8 mouse cellular contexts compared by ENCODE assay signal in genomic region chr11:62601732-62602618, GRCm38 (mm10). TPM values are rescaled to one million over a fixed set of nuclear protein-coding genes. Genes with fewer than 3 reads are reported as not detected.
DNase-seq lines count a peak whose midpoint lies in the region; ATAC-seq lines count a peak whose summit lies in the region.

No protein-coding gene starts in this region.

- H3K9ac ChIP-seq in heart, embryonic 13.5 days = peak overlapping the region; percentile 97
- peak overlapping the region; percentile 39 for H3K9ac ChIP-seq in forebrain, embryonic 15.5 days (replicated peaks)

- peaks cover 36% of the 10 kb centered on the region for H3K36me3 ChIP-seq in heart, embryonic 13.5 days
- H3K36me3 ChIP-seq in forebrain, embryonic 15.5 days = peaks cover 29% of the 10 kb centered on the region
- H3K36me3 ChIP-seq in macrophage (ENCODE audit: inconsistent target) = peaks cover 57% of the 10 kb centered on the region

- no peaks in the 10 kb centered on the region for H3K27me3 ChIP-seq in heart, embryonic 13.5 days (replicated peaks)
- no peaks in the 10 kb centered on the region for H3K27me3 ChIP-seq in forebrain, embryonic 15.5 days

- H3K27ac ChIP-seq in heart, embryonic 13.5 days (replicated peaks) = peak overlapping the region; percentile 92
- H3K27ac ChIP-seq in forebrain, embryonic 15.5 days (replicated peaks) = peak overlapping the region; percentile 92
- H3K27ac ChIP-seq in macrophage = peak overlapping the region; percentile 93

- H3K79me2 ChIP-seq in macrophage (ENCODE audit: inconsistent target) = peaks cover 27% of the 10 kb centered on the region

- H3K4me1 ChIP-seq in heart, embryonic 13.5 days = peaks cover 46% of the 10 kb centered on the region
- H3K4me1 ChIP-seq in forebrain, embryonic 15.5 days = peaks cover 38% of the 10 kb centered on the region

- DNase-seq in heart, postnatal 36 days = no peak
- DNase-seq in ES-CJ7 (ENCODE audit: low read depth, low spot score) = peak; percentile 44
- no peak for DNase-seq in urinary bladder, postnatal 36 days (ENCODE audit: low spot score in 2 of 2)
- no peak for DNase-seq in frontal cortex, postnatal 36 days (ENCODE audit: low spot score in 2 of 2)
- no peak for DNase-seq in left cerebral cortex, postnatal 4 days

- intact Hi-C loops in heart, postnatal 36 days (cut with DNase I) = loop anchor here (2.0 kb wide), 1 partner anchor 51 kb away; the partner anchor contains the start of gene Ubb
- intact Hi-C loops in left cerebral cortex, postnatal 4 days (cut with DNase I) = no loop called here

- ATAC-seq in heart, embryonic 13.5 days (ENCODE audit: extremely low read depth, insufficient number of reproducible peaks, low FRiP score, low TSS enrichment) = no peak
- ATAC-seq in forebrain, embryonic 15.5 days (replicated peaks) = no peak; the same call in 1 of the 2 replicates

- no peaks in the 10 kb centered on the region for H3K9me3 ChIP-seq in heart, embryonic 13.5 days
- H3K9me3 ChIP-seq in forebrain, embryonic 15.5 days = no peaks in the 10 kb centered on the region

- H3K4me2 ChIP-seq in heart, embryonic 13.5 days = peak overlapping the region; percentile 77
- H3K4me2 ChIP-seq in forebrain, embryonic 15.5 days (replicated peaks) = peak overlapping the region; percentile 42

- WGBS in heart, embryonic 13.5 days = 15% methylated on average over 17 of the region's 17 CpGs
- WGBS in forebrain, embryonic 15.5 days = 12% methylated on average over 17 of the region's 17 CpGs
- 24% methylated on average over 17 of the region's 17 CpGs for WGBS in macrophage (ENCODE audit: missing documents)

- H3K4me3 ChIP-seq in heart, embryonic 13.5 days = peak overlapping the region; percentile 78
- peak overlapping the region; percentile 72 for H3K4me3 ChIP-seq in forebrain, embryonic 15.5 days
- H3K4me3 ChIP-seq in macrophage (ENCODE audit: inconsistent target) = peak overlapping the region; percentile 82

RNA-seq across cellular contexts. Expression of gene Trpv2, which starts 27.7 kb away (rescaled TPM):
- polyA plus RNA-seq in heart, embryonic 13.5 days (2015; fragmentation: Nextera tagmentation; extraction: Ambion mirVana) = 3.4 and 4.7 TPM in 2 replicates
- 1 to 10 TPM; 2.8 to 2.9 TPM for total RNA-seq in heart, postnatal 36 days (2021)
- 17.1 and 19.8 TPM in 2 replicates for polyA plus RNA-seq in forebrain, embryonic 15.5 days (2015; fragmentation: Nextera tagmentation; extraction: Ambion mirVana)
- 100 to 1,000 TPM in 5 of 26 experiments, 10 to 100 TPM in 21; 19.2 to 109 (median 72.3) TPM for total RNA-seq in macrophage (2018; cell fraction: chromatin; rRNA removed)
- 100 to 1,000 TPM in 23 of 26 experiments, 10 to 100 TPM in 3; 89.6 to 139 (median 116) TPM for total RNA-seq in macrophage (2018; cell fraction: cytosol; rRNA removed)
- total RNA-seq in macrophage (2018; cell fraction: nucleus; rRNA removed) = 100 to 1,000 TPM in 18 of 26 experiments, 10 to 100 TPM in 8; 71.0 to 151 (median 118) TPM
- polyA plus RNA-seq in macrophage (2018) = 71.4 to 114 TPM (median 91.5 TPM) in 3 replicates
- 10 to 100 TPM; 36.9 to 40.4 TPM for total RNA-seq in left cerebral cortex, postnatal 4 days (2021)

RNA-seq across cellular contexts. Expression of gene Lrrc75a, which starts 46.3 kb away (rescaled TPM):
- polyA plus RNA-seq in heart, embryonic 13.5 days (2015; fragmentation: Nextera tagmentation; extraction: Ambion mirVana) = 14.3 and 17.0 TPM in 2 replicates
- 1 to 10 TPM; 4.4 to 7.1 TPM for total RNA-seq in heart, postnatal 36 days (2021)
- 11.1 and 11.3 TPM in 2 replicates for polyA plus RNA-seq in forebrain, embryonic 15.5 days (2015; fragmentation: Nextera tagmentation; extraction: Ambion mirVana)
- 10 to 100 TPM in 7 of 26 experiments, 1 to 10 TPM in 19; 1.4 to 21.9 (median 5.3) TPM for total RNA-seq in macrophage (2018; cell fraction: chromatin; rRNA removed)
- 10 to 100 TPM in 13 of 26 experiments, 1 to 10 TPM in 13; 5.5 to 29.0 (median 10.0) TPM for total RNA-seq in macrophage (2018; cell fraction: cytosol; rRNA removed)
- total RNA-seq in macrophage (2018; cell fraction: nucleus; rRNA removed) = 10 to 100 TPM in 10 of 26 experiments, 1 to 10 TPM in 16; 2.9 to 29.7 (median 7.5) TPM
- 4.7 to 7.3 TPM (median 5.6 TPM) in 3 replicates for polyA plus RNA-seq in macrophage (2018)
- total RNA-seq in left cerebral cortex, postnatal 4 days (2021) = 10 to 100 TPM; 14.4 to 16.7 TPM

RNA-seq across cellular contexts. Expression of gene Mmgt2, which starts 46.5 kb away (rescaled TPM):
- polyA plus RNA-seq in heart, embryonic 13.5 days (2015; fragmentation: Nextera tagmentation; extraction: Ambion mirVana) = 42.8 and 53.9 TPM in 2 replicates
- 1 to 10 TPM; 5.4 to 9.9 TPM for total RNA-seq in heart, postnatal 36 days (2021)
- polyA plus RNA-seq in forebrain, embryonic 15.5 days (2015; fragmentation: Nextera tagmentation; extraction: Ambion mirVana) = 26.2 and 30.7 TPM in 2 replicates
- total RNA-seq in macrophage (2018; cell fraction: chromatin; rRNA removed) = 10 to 100 TPM in 10 of 26 experiments, 1 to 10 TPM in 16; 1.0 to 19.0 (median 7.6) TPM
- total RNA-seq in macrophage (2018; cell fraction: cytosol; rRNA removed) = 10 to 100 TPM; 15.0 to 36.0 (median 26.6) TPM
- 10 to 100 TPM in 20 of 26 experiments, 1 to 10 TPM in 6; 4.4 to 34.3 (median 15.5) TPM for total RNA-seq in macrophage (2018; cell fraction: nucleus; rRNA removed)
- polyA plus RNA-seq in macrophage (2018) = 25.0 to 33.0 TPM (median 31.4 TPM) in 3 replicates
- total RNA-seq in left cerebral cortex, postnatal 4 days (2021) = 10 to 100 TPM; 18.1 to 19.6 TPM

RNA-seq across cellular contexts. Expression of gene Ubb, which starts 51.0 kb away (rescaled TPM):
- polyA plus RNA-seq in heart, embryonic 13.5 days (2015; fragmentation: Nextera tagmentation; extraction: Ambion mirVana) = 2,701 and 2,883 TPM in 2 replicates
- total RNA-seq in heart, postnatal 36 days (2021) = 100 to 1,000 TPM; 708 to 720 TPM
- polyA plus RNA-seq in forebrain, embryonic 15.5 days (2015; fragmentation: Nextera tagmentation; extraction: Ambion mirVana) = 4,659 and 4,677 TPM in 2 replicates
- total RNA-seq in macrophage (2018; cell fraction: chromatin; rRNA removed) = 100 to 1,000 TPM in 2 of 26 experiments, 10 to 100 TPM in 24; 30.2 to 156 (median 53.6) TPM
- 1,000 to 10,000 TPM in 12 of 26 experiments, 100 to 1,000 TPM in 14; 573 to 1,418 (median 982) TPM for total RNA-seq in macrophage (2018; cell fraction: cytosol; rRNA removed)
- 100 to 1,000 TPM; 117 to 414 (median 278) TPM for total RNA-seq in macrophage (2018; cell fraction: nucleus; rRNA removed)
- 916 to 1,557 TPM (median 1,390 TPM) in 3 replicates for polyA plus RNA-seq in macrophage (2018)
- total RNA-seq in left cerebral cortex, postnatal 4 days (2021) = 1,000 to 10,000 TPM; 1,560 to 1,622 TPM
